Mouse (Mus musculus) NIH3T3 (cell line): Measurements from ENCODE around the gene Arhgef2.
"Not testable (repeated sequence)": the region's sequence is repeated elsewhere in the genome, so short reads cannot be mapped to it uniquely, and the experiment has no call there.

Experiments
- DNase-seq: peaks from one replicate; pipeline ENCODE4 v3.0.0-alpha.2; 2012; ENCODE audit warnings: low read depth

Arhgef2 gene

DNA sequence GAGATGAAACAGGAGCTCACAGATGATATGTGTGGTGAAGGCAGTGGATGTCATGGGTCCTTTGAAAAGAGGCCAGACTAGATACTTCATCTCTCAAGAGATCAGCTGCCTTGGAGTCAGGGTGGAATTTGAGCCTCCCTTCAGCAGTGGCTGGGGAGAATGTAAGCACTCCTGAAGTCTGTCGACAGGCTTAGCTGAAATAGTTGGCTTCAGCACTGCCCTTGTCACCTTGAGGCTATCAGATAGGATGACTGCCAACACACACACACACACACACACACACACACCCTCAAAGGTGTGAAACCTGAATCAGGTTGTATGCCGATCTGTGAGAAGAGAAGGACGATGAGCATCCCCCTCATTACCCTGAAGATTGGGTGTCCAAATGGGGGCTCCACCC, 14.7 kb upstream of the Arhgef2 start:
- DNase-seq: no peak

- DNase-seq: peak; percentile 84
Observed at GRCm38 (mm10) chr3:88591950-88592731, 13.6 kb upstream of the Arhgef2 start.

GRCm38 (mm10) chr3:88592942-88593576, 12.7 kb upstream of the Arhgef2 start:
- no peak for DNase-seq

DNA sequence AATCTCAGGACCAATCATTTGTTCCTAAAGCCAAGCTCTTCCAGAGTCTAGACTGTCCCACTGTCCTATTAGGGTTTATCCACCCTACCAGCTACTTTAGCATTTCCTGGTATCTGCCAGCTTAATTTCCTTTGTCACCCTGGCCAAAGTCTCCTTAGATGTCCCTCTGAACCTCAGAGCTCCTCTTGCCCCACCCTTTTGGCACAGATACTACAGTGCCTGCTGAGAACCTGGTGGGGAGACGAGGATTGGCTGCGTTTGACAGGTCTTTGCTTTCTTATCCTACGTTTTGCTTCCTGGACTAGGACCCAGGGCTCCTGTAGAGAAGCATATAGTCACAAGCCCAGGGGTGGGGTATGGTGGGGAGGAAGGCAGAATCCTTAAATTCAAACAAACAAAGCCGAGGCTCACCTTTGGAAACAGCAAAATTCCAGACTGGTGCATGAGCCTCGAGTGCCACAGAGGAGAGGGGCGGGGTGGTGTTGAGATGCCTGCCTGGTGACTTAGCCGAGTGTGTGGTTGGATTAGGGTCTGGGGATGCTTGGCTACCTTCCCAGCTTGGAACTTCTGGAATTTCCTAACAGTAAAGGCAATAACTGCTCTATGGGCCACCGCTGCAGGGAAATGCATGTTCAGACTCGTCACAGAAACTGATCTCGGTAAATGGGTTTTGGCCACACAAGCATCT, 11.7 kb upstream of the Arhgef2 start:
- peak; percentile 86 for DNase-seq

DNA sequence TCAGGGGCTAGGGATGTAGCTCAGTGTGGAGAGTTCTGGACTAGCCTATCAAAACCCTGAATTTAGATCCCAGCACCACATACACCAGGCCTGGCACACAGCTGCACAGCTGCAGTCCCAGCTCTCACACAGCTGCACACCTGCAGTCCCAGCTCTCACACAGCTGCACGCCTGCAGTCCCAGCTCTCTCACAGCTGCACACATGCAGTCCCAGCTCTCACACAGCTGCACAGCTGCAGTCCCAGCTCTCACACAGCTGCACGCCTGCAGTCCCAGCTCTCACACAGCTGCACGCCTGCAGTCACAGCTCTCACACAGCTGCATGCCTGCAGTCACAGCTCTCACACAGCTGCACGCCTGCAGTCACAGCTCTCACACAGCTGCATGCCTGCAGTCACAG, 9.2 kb upstream of the Arhgef2 start:
- not testable (repeated sequence) for DNase-seq

DNA sequence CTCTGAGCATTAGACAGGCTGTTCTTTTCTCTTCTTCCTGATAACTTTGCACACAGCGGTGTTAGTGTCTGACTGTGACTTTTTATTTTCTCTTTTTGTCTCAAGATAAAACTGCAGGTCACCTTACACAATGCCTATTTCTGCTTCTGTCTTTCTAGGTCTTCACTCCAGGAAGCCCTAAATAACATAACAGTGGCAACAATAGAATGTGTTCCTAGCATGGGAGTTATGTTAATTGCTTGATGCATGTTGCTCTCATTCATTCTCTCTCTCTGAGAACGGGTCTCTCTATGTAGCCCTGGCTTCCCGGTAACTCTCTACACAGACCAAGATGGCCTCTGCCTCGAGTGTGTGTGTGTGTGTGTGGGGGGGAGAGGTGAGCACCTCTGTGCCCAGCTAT, 3.3 kb upstream of the Arhgef2 start:
- no peak for DNase-seq

DNA sequence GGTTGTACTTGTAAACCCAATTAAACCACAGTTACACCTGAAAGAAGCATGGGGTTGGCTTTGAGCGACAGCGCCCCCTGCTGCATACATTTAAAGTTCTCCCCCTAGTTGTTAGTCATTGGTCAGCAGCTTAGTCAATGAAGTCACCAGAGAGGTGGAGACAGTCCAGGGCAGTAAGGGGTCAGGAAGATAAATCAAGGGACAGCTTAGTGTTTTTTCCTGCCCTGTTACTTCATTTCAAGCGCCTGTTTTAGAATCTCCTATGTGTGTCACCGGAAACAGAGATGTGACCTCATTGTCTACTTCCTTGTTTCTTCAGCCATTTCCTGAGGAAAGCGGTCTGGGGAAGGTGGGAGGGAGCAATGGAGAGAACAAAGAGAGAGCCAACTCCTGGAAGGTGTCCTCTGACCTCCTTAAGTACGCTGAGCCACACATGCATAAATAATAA, 2.0 kb upstream of the Arhgef2 start:
- peak; percentile 83 for DNase-seq

DNA sequence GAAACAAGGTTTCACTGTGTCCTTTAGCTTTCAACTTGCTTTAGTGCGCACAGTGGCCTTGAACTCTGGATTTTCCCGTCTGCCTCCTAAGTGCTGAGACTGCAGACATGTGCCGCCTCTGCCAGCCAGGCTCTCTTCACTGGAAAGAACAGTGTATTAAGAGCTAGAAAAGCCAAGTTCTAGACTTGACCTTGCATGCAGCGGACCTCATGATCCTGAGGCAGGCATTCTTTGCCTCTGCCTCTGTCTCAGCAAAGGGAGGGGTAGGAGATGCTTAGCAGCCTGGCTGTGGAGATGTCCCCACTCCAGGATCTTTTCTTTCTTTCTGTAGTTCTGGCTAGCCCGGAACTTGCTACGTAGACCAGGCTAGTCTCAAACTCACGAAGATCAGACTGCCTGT, 903 bp upstream of the Arhgef2 start:
- no peak for DNase-seq

DNA sequence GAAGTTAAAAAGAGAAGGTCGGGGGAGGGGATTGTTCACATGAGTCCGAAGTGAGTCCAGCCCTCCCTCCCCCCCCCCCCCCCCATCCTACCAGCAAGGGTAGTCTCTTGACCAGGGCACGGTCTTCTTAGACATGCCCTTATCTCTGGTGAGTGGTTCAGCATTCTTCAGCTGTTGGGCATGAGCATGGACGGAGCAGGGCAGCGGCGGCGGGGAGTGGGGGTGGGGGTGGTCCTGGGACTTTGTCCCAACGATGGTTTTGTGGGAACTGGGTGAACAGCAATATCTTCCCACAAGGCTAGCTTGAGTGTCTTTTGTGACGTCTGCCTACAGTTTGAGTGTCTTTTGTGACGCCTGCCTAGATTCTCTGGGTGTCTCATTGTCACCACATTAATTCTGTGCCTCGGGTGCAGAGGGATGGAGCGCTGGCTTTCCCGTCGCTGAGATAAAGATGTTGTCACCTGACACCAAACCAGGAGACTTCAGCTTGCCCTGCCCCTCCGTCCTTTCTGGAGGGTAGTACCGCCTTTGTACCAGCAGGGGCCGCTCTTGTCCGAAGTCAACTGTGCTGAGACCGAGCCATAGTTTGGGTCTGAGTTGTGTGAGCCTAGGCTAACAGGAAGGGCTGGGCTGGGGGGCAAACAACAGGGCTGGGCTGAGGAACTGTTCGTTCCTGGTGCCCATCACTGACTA, 1.4 kb downstream of the Arhgef2 start:
- peak; percentile 92 for DNase-seq

GRCm38 (mm10) chr3:88607758-88608138, 2.0 kb downstream of the Arhgef2 start:
- no peak for DNase-seq

DNA sequence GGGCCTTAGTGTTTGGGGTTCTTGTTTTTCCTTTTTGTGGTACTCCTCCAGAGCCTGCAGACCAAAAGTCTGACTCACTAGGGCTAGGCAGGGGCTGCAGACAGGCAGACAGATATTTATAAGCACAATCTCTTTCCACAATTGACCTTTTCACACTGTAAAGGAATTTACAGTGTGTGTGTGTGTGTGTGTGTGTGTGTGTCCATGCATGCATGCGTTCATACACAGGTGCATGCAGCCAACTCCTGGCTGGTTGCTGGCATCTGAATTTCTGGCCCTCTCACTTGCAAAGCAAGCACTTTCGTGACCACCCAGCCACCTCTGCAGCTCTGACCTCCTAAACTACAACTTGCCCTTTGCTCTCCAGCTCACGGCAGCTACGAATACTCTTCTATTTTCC, 3.3 kb downstream of the Arhgef2 start:
- peak; percentile 60 for DNase-seq

- no peak for DNase-seq
Observed at GRCm38 (mm10) chr3:88614418-88614817, 8.7 kb downstream of the Arhgef2 start.

DNA sequence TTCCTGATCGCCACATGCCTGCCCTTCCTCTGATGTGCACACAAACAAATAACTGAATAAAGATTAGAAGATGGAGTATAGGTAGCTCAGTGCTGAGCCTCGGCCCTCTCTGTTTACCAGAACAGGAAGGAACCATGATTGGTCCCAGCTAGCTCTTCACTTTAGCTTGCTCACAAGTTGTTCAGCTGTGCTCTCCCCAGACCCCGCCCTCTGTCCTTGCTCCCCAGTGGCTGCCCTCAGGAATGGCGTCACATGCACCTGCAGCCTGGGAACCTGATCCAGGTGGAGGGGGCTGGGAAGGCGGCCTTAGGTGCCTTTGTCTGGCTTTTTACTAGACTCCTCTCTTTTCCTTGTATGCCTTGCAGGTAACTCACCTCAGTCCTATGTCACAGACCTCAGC, 9.4 kb downstream of the Arhgef2 start:
- DNase-seq: no peak

- DNase-seq: peak; percentile 98
Observed at GRCm38 (mm10) chr3:88615902-88616391, 10.2 kb downstream of the Arhgef2 start.

DNA sequence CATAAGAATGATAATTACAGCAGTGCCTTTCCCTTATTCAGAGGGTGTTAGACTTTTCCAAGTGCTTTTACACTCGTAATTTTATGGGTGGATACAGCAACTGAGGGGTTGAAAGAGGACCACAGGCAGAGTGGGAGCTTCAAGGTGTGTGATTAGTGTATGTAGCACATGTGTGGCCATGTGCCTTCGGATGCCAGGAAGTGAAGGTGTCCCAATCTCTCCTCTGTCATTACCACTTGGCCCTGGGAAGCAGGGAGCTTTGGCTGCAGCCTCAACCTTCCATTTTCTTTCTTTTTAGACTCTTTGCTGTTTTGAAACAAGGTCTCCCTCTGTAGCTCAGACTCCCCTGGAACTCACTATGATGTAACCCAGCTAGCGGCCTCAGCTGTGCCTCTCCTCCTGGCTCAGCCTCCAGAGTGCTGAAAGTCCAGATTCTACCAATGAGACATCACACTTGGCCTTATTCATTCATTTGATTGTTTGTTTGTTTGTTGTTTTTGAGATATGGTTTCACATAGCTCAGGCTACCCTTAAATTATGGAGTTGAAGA, 11.3 kb downstream of the Arhgef2 start:
- DNase-seq: peak; percentile 64

DNA sequence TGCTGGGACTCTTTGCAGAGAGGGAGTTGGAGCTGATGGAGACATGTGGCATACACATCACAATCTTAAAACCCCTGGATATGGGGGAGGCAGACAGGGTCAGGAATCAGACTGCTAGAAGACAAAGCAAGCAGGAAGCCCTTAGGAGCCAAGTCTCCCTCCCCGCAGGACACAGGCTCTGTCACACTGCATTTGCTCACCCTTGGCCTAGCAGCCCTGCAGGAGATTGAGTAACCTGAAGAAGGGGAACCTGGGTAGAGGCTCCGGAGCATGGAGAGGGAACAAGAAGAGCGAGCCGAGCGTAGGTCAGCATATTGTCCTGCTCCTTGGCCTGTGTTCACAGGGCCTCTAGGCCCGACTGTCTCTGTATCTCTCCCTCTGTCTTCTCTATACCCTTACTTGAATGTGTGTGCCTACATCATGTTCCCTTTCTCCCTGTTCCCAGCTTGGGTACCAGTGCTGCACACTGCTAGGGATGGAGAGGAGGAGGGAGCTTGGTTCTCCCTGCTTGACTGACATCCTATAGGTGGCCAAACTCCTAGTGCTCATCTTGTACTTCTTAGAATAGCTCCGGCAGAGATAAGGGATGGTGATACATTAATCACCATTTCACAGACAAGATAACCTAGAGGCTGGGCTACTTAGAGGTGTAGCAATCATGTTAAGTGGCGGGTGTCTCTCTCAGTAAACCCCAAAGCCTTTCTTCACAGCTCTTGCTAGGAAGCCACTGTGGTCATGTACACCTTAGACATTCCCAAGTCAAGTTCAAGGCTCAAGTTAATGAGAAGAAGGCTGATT, 12.5 kb downstream of the Arhgef2 start:
- DNase-seq: no peak

DNA sequence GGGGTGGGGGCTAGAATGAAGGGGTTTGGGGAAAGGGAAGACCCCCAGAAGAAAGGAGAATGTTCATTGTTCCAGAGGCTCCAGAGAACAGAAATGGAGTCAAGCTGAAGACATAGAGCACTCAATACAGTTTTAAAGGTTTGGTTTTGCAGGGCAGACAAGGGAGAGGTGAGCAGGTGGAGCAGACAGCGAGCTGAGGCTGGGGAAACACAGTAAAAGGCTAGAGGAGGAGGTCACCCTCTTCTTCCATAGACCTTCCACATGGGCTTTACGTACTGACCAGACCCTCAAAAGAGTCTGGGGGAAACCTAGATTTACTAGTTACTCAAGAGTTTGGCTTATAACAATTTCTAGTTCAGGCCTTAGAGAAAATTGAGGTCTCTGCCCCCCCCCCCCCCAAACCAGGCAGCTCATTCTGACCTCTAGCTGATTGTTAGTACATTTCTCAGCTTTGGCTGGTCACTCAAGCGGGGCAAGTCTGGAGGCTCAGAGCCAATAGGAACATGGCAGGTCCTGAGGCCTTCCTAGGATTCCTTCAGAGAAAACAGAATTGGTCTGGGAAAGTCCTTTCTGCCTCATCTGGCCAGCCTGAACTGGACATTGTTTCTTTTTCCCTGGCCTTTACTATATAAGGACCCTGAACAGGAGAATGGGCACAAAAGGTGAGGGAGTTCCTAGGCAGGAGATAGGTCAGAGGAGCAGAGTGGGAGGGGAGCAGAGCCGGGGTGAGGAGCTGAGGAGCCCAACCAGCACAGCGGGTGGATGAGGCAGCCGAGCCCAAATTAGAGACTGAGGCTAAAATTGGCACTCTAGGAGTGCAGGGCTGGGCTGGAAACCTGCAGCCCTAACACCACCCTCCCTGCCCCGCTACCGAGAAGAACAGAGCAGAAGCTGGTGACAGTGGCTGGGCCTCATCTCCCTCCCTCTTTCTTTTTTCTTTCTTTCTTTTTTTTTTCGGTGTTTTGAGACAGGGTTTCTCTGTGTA, 13.6 kb downstream of the Arhgef2 start:
- DNase-seq: peak; percentile 52

DNA sequence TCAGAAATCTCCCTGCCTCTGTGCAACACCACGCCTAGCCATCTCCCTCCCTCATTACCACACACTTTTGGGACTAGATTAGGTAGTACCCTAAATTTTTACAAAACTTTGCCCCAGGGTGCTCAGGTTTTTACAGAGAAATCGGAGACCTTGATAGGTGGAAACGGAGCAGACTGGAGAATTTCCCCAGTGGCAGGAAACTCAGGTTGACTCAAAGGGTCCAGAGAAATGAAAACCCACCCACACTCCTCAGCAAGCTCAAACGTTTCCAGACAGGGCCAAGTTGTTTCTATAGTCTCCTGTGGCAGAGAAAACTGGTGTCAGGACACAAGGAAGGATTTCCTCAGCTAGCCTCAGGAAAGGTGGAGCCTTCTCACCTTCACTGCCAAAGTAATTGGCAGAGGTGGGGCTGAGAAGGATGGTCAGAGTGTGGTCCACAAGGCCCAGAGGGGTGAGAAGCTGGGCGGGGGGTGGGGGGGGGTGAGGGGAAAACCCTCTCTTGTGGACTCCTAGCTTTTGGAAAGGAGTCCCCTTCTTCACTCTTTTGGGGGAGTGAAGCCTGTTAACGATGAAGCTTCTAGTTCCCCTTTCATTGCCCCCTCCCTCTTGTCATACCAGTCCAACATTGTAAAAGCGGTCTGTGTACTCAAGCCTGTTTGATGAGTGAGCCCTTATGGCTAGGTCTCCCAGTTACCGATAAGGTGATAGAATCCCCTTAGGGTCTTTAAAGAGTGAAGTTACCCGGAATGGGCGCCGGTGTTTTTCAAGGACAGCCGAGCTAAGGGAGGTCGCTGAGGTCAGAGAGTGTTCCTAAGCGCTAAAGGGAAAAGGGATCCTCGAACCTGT, 14.6 kb downstream of the Arhgef2 start:
- no peak for DNase-seq

DNA sequence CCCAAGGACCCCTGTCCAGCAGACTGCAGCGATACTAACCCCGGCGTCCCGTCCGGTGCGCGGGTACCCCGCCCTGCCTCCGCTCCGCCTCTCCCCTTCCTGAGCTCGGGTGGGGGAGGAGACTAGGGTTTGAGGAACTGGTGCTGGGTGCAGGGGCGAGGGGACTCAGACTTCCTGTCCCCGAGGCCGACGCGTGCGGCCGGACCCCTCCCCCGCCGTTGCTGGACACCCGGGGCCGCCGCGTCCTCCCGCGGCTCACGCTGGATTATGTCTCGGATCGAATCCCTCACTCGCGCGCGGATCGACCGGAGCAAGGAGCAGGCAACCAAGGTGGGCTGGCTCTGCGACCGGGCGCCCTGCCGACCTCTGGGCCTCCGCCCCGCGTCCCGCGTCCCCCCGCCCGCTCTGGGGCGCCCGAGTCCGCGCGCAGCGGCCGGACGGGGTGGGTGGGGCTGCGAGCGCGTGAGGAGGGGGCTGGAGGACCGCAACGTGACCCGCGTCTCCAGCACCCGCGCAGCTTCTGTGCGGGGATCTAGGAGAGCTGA, 15.3 kb downstream of the Arhgef2 start:
- DNase-seq: peak; percentile 70
